Comparison of ENCODE assay signal across 8 mouse cellular contexts in the genomic region with DNA sequence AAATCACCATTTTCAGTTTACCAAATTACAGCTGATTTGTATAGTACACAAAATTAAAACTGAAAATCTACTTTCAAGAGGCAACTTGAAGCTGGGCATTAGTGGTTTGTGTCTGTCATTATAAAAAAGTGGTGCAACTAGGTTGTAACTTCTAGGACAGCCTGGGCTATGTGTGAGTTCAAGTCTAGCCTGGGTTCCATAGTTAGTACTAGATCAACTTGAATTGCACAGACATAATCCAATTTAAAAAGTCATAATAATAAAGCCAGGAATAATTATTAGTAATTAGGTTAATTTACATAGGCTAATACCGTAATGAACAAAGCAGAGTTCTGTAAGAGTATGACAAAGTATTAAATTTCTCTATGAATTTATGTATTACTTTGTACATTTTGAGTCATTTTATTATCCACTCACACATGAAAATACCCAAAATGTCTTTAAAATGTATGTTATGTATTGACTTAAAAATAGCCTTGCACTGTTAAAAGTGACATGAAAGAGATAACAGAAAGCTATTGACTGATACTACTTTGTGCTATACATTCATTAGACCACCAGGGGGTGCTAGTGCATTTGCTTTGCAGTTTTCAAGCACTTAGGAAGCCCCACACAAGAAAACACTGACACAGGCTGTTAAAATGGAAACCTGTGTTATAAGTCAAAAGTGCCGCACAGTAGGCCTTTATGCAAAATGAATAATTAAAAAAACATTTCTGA.
A peak's percentile ranks its signal among the peaks of the same experiment; 100 is the strongest.
DNase-seq lines count a peak whose midpoint lies in the region; ATAC-seq lines count a peak whose summit lies in the region.

No protein-coding gene starts in this region.

- WGBS in midbrain, embryonic 14.5 days: 61% methylated on average over 2 of the region's 2 CpGs

- no peaks in the 10 kb centered on the region for H3K36me3 ChIP-seq in midbrain, embryonic 14.5 days (ENCODE audit: control insufficient read depth, insufficient read depth, low read length)

- peak; percentile 82 for ATAC-seq in midbrain, embryonic 14.5 days (ENCODE audit: low FRiP score, low TSS enrichment)
- no peak for ATAC-seq in erythroid progenitor cell, adult 5-6 weeks (replicated peaks; ENCODE audit: low FRiP score, poor library complexity, severe bottlenecking)

- no peaks in the 10 kb centered on the region for H3K4me1 ChIP-seq in midbrain, embryonic 14.5 days (ENCODE audit: control insufficient read depth, insufficient read depth, low read length)

- H3K27me3 ChIP-seq in midbrain, embryonic 14.5 days (ENCODE audit: control insufficient read depth, insufficient read depth, low read length): no peaks in the 10 kb centered on the region

- H3K9ac ChIP-seq in midbrain, embryonic 14.5 days (replicated peaks; ENCODE audit: low read length): no peak overlapping the region

- no peak overlapping the region for H3K4me3 ChIP-seq in midbrain, embryonic 14.5 days (replicated peaks; ENCODE audit: low read depth, low read length)

- H3K4me2 ChIP-seq in midbrain, embryonic 14.5 days (ENCODE audit: low read length): no peak overlapping the region

- DNase-seq in gastrocnemius, postnatal 10 days: peak; percentile 6
- DNase-seq in gastrocnemius, postnatal 25 days: no peak
- peak; percentile 24 to 27 for DNase-seq in B cell, adult 2 months
- DNase-seq in c-Kit-positive CD71-negative TER-119-negative erythroid progenitor cells, embryonic 14.5 days (ENCODE audit: low read depth): peak; percentile 53
- DNase-seq in forelimb bud, embryonic 11.5 days (ENCODE audit: low read depth, low spot score): peak; percentile 77
- peak; percentile 4 to 8 for DNase-seq in kidney, postnatal 4 days
- DNase-seq in midbrain, embryonic 14.5 days: peak; percentile 95

- H3K9me3 ChIP-seq in midbrain, embryonic 14.5 days (ENCODE audit: control insufficient read depth, low read length): peaks cover 3% of the 10 kb centered on the region; the same call in 1 of the 2 replicates

- no peak overlapping the region for H3K27ac ChIP-seq in midbrain, embryonic 14.5 days (replicated peaks; ENCODE audit: low read depth, low read length)
